Mouse (Mus musculus) myocyte (in vitro differentiated cells): ENCODE measurements around the gene Dmap1.

Source experiments
- E2F4 ChIP-seq: IDR thresholded peaks from one replicate; pipeline ENCODE4 v1.6.1; 2011; ENCODE audit warnings: mild to moderate bottlenecking, control low read depth, moderate library complexity; ENCODE audit not compliant: insufficient read depth
- MAX ChIP-seq: IDR thresholded peaks from one replicate; pipeline ENCODE4 v1.6.1; 2011; ENCODE audit warnings: low read depth, mild to moderate bottlenecking, control low read depth
- POLR2A ChIP-seq: IDR thresholded peaks from one replicate; pipeline ENCODE4 v1.6.1; 2011; ENCODE audit warnings: low read depth, mild to moderate bottlenecking, control low read depth, moderate library complexity; ENCODE audit not compliant: insufficient read length

GRCm38 (mm10) chr4:117646496-117646895 is 35.6 kb downstream of the Dmap1 start:
- TF ChIP-seq MAX = no peak
- no peak for TF ChIP-seq E2F4
- no peak for TF ChIP-seq POLR2A
